Mouse (Mus musculus): ENCODE results near the gene Cd151.
"Not testable (repeated sequence)": the region's sequence is repeated elsewhere in the genome, so short reads cannot be mapped to it uniquely, and the experiment has no call there.

Gene Cd151

DNA sequence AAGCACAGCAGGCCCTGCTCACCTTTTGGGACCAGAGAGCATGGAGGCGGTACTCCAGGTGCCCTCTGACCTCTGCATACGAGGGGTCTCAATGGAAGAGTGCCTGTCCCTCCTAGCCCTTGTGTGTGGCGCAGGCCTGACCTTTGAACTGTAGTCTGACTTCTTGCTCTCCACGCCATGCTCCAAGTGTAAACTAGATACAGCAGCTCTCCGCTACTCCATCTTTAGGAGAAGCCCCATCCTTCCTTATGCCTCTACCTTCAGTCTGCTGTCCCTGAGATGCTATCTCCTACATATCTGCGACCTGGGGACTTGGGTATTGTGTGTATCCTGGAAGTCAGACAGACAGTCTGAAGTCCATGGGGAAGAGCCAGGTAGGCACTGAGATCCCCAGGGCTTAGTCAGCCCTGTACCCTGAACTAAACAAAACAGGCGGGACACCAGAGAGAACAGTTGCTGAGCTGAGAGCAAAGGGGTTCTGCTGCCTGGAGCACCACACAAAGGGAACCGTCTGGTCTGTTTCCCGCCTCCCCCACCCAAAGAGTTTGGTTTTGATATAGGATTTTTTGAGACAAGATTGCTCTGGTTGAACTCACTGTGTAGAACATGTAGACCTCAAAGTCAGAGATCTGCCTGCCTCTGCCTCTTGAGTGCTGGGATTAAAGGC is 31.2 kb upstream of the Cd151 start:
- DNase-seq (ENCODE audit: low read depth, low spot score) = no peak

DNA sequence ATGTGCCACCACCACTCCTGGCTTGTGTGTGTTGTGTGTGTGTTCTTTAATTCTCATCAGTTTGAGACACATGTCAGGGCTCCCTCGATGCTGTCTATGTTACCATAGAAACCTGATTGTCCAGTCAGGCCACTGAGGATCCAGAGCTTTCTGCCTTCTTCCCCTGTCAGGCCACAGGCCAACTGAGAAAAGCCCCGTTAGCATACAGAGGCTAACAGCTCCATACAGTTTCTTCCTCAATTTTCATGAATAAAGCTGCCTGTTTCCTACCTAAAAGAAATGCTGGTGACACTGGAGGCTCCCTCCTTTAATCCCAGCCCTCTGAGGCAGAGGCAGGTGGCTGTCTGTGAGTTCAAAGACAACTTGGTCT is 30.7 kb upstream of the Cd151 start:
- DNase-seq (ENCODE audit: low read depth, low spot score) = no peak

DNA sequence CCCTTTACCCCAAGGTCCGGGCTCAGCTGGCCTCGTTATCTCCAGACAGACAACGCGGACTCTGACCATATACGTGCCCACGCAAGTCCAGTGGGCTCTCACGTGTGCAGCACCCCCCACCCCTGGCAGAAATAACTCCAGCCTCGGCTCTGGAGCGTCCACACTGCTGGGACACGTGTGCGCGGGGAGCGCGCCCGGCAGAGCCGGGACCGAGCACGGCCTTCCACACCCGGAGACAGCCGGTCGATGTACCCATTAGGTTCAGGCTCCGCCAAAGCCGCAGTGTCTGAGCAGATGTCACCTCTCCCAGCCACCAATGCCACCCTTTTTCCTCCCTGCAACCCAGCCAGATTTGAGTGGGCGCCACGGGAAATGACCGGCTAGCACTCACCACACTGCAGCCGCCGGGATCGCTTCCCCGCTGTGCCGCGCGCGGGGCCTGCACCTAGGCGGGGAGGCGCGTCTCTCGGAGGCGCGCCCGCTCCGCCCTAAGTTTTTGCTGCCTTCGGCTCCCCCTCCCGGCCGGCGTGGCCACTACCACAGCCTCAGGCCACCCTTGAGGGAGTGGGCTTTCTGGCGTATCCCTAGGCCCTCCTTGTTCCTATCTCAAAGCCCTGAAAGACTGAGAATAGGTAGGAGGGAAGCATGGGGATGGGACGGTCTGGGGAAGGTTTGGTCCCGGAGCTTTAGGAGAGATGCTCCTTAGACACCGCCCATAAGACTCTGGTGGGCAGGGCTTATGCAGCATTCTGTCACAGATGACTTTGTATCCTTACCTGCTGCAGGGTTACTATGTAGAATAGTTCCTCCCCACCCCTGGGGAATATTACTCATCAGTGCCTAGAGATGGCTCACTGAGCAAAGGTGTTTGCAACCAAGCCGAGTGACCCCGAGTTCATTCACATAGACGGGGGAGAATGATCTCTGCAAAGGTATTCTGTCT is 29.7 kb upstream of the Cd151 start, which contains the start of gene Slc25a22:
Gene Slc25a22 (minus strand): TSS at position 715 of the 943 bp plus-strand sequence.
- peak; percentile 73 for DNase-seq (ENCODE audit: low read depth, low spot score)

DNA sequence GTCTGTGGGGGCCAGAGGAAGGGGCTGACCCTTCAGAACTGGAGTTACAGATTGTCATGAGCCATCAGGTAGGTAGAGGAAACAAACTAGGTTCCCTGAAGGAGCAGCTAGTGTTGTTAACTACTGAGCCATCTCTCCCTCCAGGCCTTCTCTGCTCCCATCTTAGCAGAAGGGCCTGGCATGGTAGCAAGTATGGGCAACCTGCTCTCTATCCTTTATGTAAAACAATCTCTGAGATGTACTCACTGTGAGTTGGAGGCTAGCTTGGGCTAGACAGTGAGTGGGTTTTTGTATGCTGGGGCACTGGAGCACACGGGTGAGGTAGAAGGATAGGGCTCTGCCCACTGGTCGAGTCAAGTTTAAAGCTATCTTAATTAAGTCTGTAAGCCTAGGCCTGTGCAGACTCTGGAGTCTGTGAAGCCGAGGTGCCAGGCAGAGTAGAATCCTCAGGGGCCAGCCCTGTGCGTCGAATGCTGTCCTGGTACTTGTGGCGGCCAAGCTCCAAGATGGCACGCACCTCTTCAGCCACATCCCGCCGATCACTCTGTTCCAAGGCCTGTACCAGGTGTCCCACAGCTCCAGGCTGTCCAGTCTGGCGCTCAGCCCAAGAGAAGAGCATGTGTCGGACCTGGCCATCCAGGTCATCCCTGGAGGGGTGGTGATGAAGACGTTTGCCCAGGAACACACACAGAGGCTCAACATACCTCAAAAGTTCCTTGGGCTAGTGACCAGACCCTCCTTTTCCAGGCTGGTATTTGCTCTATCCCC is 28.8 kb upstream of the Cd151 start:
- DNase-seq (ENCODE audit: low read depth, low spot score) = no peak

DNA sequence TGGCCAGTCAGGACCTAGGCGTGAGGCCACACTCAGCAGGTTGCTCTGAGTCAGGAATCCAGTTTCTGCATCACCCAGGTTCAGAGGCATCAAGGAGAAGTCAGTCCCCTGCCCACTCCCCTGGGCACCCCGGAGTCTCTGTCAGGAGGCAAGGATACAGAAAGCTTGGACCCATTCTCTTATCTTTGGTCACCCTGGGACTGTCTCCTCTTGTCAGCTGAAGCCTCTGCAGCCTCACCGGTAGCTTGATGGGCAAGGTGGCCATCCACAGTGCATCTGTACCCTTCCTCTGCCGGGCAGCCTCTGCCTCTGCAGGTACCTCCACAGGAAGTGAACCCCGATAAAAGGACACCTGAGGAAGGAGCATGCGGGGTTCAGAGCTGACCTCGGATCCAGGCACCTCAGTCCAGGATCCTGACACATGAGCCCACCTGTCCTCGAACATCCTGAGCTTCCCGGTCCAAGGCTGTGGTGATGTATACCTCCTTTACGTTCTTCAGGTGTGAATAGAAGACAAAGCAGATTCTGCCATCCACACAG is 28.0 kb upstream of the Cd151 start:
- no peak for DNase-seq (ENCODE audit: low read depth, low spot score)

DNA sequence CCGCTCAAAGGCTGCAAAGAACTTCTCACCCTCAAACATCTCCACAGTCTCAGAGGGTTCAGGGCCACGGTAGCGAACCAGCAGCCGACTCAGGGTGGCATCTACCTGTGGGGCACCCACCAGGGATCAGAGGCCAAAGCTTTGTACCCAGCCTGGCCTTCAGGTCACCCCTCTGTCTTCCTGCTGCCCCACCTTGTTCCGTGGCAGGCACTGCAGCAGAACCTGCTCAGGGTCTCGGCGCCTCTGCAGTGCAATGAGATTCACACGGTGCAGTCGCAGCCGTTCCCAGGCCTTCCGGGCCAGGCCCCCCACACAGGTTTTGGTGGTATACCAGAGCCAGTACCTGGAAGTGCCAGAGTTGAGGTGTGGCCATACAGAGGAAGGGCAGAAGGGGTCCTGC is 27.4 kb upstream of the Cd151 start:
- no peak for DNase-seq (ENCODE audit: low read depth, low spot score)

DNA sequence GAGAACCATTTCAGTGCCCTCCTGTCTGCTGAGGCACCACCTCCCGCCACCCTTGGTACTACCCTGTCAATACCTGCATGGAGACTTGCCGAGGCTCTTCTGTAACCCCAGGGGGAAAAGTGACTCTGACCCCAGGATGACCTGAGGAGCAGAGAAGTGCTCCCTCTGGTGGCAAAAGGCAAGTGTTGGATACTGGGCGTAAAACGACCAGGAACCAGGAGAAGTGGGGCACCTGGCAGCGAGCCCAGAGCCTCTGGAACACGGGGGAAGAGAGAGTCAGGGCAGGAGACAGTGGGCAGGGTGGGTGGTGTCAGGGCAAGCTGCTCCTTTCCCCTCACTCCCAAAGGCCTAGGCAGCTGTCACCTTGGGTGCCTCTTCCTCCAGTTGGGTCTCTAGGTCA is 26.6 kb upstream of the Cd151 start:
- DNase-seq (ENCODE audit: low read depth, low spot score) = no peak

DNA sequence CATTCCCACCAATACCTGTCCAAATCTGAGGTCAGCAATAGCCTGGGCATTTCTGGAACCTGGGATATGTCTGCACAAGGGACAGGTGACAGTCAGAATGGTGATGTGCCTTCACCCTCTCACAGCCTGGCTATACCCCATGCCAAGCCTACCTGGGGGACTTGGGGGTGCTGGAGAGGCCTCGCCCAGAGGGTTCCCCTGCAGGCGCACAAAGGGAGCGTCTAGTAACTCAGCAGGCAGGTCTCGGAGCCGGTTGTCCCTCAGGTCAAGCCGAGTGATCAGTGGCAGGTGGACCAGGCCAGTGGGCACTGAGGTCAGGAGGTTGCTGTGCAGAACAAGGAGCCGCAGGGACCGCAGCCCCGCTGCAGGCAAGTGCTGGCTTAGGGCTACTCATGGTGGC is 25.7 kb upstream of the Cd151 start:
- no peak for DNase-seq (ENCODE audit: low read depth, low spot score)

DNA sequence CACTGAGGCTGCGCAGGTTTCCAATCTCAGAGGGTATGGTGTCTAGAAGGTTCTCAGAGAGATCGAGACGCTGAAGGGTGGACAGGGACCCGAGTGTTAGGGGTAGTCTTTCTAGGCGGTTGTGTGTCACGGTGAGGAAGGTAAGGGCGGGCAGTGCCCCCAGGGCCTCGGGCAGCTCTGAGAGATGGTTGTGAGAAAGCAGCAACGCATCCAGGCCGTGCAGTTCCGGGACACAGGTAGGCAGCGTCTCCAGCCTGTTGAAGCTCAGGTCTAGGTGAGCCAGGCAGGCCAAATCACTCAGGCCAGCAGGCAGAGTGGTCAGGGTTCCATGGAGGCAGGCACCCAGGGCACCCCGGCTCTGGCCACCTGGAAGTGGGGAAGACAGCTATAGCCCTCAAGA is 25.0 kb upstream of the Cd151 start:
- DNase-seq (ENCODE audit: low read depth, low spot score) = no peak

DNA sequence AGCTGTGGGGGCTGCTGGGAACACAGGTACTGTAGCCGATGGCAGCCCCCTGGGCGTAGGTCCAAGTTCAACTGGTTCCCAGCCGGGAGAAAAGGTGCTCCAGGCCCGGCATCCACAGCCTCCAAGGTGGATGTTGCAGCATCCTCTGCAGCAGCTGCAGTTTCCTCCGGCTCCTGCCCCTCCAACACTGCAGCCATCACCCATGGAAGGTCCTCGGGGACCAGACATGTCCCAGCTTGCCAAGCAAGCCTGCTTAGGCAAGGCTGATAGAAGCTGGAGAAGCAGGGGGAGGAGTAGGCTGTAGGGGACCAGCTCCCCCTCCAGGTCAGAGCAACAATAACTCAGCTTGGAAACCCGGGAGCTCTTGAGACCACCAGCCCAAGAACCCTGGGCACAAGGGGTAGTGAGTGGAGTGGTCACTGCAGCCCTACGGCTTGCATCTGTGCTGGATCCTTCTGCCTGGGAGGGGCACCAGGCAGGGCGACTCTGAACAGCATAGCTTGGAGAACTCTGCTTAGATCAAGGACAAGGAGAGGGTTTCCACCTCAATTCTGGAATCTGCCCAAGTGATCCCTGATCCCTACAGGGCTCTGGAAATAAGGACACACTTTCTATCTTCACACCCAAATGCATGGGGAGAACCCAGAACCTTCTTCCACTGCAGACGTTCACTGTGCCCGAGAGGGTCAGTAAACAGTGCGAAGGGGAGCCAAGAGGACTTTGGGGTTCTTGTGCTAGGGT is 23.9 kb upstream of the Cd151 start:
- no peak for DNase-seq (ENCODE audit: low read depth, low spot score)

DNA sequence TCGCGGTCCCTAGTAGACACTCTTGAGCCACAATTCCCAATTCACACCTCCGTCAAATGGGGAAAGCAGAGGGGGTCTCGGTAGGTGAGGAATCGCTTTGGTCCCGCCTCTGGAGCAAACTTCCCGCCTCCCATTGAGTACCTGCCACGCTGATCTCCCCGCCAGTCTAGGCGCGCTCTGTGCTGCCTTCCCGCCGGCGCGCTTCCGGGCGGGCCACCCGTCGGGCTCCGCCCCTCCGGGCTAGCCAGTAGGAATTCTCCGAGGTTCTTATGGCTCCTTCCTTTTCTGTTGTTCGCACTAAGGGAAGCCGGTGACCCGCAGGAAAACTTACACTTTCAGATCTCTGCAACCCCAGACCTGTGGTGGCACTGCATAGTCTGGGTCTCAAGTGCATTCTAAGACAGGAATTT is 23.4 kb upstream of the Cd151 start, which contains the start of gene Pidd1:
Gene Pidd1 (minus strand): TSS at position 198 of the 410 bp plus-strand sequence.
- no peak for DNase-seq (ENCODE audit: low read depth, low spot score)

DNA sequence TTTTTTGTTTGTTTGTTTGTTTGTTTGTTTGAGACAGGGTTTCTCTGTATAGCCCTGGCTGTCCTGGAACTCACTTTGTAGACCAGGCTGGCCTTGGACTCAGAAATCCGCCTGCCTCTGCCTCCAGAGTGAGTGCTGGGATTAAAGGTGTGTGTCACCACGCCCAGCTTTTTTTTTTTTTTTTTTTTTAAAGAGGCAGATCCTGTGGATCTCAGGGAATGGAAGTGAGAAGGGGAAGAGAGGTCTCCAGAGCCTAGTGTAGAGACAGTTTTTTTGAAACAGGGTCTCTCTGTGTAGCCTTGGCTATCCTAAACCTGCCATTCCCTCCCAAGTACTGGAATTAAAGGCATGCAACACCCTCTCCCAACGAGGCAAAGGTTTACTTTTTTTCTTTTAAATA is 20.8 kb upstream of the Cd151 start:
- not testable (repeated sequence) for DNase-seq (ENCODE audit: low read depth, low spot score)

DNA sequence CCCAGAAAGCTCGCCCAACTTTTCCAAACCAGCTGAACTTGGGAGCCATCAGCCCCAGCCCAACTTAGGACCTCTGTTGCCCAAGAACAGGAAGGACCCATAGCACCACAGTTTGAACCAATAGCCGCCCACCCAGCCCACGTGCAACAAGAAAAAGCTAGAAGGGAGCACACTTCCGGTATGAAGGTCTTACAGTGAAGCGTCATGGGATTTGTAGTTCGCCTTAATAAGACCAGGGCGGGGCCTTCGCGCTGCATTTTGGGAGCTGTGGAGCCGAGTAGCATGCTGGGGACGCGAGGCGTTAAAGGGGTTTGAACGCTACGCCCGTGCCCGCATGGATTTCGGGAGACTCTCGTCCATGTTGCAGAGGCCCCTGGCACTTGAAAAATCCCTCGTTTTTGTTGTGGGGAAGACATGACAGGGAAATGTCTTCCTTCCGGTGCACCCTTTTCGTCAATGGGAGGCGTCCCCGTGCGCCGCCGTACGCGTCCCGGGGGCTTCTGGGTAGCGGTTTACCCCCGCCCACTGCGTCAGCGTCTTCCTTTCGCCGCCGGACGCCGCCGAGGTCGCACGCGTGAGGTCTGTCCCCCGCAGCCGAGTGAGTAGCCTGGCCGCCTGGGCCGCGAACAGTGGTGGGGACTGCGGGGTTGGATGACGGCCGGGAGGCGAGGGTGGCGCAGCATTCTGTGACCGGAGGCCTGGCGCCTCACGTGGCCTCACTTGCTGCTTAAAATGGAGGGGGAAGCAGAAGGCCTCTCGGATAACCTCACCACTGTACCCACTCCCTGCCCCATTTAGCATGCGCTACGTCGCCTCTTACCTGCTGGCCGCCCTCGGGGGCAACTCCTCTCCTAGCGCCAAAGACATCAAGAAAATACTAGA is 19.8 kb upstream of the Cd151 start, which contains the start of gene Rplp2:
Gene Rplp2 (plus strand): TSS at position 261 of the 882 bp plus-strand sequence.
- peak; percentile 84 for DNase-seq (ENCODE audit: low read depth, low spot score)

DNA sequence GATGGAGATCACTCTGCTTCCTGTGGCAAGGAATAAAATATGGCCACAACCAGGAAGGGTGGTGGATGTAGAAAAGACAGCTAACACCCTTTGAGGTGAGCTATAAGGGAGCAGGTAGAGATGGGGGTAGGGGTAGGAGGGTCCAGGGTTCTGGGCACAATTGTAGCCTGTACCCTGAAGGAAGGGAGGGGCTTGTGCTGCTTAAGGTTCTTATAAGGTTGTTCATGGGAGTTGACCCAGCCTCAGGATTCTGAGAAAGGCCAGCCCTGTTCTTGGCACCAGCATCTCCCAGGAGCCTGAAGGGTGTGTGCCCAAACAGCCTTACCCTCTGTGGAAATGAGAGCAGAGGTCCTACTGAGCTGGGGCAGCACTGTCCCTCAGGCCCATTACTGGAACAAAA is 15.3 kb upstream of the Cd151 start:
- no peak for DNase-seq (ENCODE audit: low read depth, low spot score)

DNA sequence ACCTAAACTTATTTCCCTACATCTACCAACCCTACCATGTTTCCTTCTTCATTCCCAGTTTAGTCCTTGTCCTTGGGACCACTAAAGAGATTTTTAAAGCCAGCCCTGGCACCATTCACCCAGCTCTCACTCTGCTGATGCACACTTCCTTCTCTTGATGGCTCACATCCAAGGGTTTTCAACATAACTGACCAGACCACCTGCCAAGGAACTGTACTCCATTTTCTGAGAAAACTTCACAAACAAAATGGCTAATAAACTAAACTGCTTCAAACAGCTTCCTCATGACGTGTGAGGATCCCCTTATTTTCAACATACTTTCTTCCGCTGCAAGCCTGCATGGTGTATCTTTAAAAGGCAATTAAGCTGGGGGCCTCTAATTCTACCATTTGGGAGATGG is 13.6 kb upstream of the Cd151 start:
- DNase-seq (ENCODE audit: low read depth, low spot score) = no peak

DNA sequence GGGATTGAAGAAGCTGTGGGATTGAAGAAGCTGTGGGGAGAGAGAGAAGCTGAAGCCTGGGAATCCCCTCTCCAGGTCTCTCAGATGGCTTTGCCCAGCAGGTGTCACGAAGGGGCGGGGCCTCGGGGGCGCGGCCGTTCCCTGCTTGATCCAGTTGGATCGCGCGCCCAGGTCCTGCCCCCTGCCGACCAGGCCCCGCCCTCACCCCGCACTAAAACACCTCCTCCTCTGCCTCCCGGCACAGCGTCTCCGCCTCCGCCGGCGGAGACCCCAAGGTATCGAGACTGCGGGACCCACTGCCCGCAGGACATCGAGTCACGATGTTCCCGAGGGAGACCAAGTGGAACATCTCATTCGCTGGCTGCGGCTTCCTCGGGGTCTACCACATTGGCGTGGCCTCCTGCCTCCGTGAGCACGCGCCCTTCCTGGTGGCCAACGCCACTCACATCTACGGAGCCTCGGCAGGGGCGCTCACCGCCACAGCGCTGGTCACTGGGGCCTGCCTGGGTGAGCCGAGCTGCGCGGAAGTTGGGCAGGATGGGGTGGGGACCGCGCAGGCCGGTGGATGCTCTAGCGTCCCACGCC is 12.1 kb upstream of the Cd151 start, which contains the start of gene Pnpla2:
Gene Pnpla2 (plus strand): TSS at position 232 of the 585 bp plus-strand sequence.
- DNase-seq (ENCODE audit: low read depth, low spot score) = peak; percentile 87

DNA sequence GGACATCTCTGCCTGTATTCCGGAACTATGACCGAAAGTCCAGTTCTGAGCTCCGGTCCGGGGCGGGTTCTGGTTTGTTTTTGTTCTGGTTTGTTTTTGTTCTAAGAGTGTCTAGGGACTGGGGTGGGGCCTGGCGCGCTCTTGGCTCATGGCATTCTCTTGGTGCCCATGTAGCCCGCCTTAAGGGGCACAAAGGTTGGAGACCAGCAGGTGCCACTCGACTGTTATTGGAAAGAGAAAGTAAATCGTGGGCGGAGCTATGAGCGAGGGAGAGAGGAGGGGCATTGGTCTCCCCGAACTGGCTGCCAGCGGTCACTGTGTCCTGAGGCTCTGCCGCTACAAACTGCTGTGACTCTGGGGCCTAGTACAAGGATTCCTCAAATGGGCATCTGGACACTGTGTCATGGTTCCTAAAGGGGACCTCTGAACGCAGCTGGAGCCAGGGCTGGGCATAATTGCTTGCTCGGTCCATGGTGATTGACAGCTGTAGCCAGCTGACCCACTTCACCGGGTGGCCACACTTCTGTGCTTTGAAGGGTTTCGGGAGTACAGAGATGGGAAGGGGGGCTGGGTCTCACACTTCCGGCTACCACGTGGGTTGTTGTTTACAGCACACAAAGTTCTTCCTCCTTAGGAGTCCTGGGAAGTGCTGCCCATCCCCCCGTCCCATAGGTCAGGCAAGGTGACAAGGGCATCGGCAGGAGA is 11.4 kb upstream of the Cd151 start:
- no peak for DNase-seq (ENCODE audit: low read depth, low spot score)

DNA sequence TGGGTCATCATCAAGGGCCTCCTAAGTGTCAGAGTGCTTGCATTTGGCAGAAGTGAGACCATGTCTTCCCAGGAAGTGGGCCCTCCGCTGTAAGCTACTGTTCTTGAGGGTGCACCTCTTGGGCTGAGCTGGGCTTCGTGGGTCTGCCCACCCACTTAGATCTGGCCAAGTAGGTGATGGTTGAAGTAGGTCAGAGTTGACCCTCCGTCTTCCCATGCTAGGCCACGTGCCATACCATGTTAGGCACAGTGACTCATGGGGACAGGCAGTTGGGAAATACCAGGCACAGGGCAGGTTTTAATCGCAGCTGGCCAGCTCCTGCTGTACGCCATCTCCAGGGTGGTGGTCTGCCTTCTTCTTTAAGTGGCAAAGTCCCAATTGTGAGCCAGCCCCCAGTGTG is 10.5 kb upstream of the Cd151 start:
- no peak for DNase-seq (ENCODE audit: low read depth, low spot score)

DNA sequence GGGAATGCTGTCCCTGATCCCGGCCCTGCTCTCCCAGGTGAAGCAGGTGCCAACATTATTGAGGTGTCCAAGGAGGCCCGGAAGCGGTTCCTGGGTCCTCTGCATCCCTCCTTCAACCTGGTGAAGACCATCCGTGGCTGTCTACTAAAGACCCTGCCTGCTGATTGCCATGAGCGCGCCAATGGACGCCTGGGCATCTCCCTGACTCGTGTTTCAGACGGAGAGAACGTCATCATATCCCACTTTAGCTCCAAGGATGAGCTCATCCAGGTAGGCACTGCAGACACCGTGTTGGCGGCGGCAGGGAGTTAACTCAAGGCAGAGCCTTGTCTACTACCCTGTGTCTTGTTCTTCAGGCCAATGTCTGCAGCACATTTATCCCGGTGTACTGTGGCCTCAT is 10.0 kb upstream of the Cd151 start:
- no peak for DNase-seq (ENCODE audit: low read depth, low spot score)

Data from WW6 (cell line).